Mouse (Mus musculus) lung, adult 2 months (tissue): ENCODE measurements at regions not wholly inside any gene's neighbourhood (a gene's known extent, or its start where the extent isn't known, plus 50 kb on each side); places are given as distances from the start of the nearest gene placed in this dataset.

ENCODE experiments used
- CTCF ChIP-seq: fragments of 200-500 bp; IDR thresholded peaks from 2 replicates; pipeline ENCODE4 v1.5.1; 2011; ENCODE audit warnings: mild to moderate bottlenecking, low read length, control low read depth; ENCODE audit not compliant: insufficient read depth
- POLR2A ChIP-seq: fragments of 200-500 bp; IDR thresholded peaks from 2 replicates; pipeline ENCODE4 v1.6.1; 2011; ENCODE audit warnings: low read depth, mild to moderate bottlenecking, control low read depth, low read length, borderline replicate concordance; ENCODE audit errors: extremely low read depth

GRCm38 (mm10) chr1:144316251-144316650, 67.2 kb upstream of the Rgs1 start:
- no peak for TF ChIP-seq CTCF
- TF ChIP-seq POLR2A = no peak
